Mouse (Mus musculus) heart, postnatal 10 days (tissue): ENCODE measurements around the gene Hoxa3. TPM values are rescaled to one million over a fixed set of nuclear protein-coding genes. Genes with fewer than 3 reads are reported as not detected.
A peak's percentile ranks its signal among the peaks of the same experiment; 100 is the strongest.

Experiments used
- DNase-seq, 2 experiments: peaks; one replicate each; pipeline ENCODE4 v3.0.0; 2021
- intact Hi-C: fragments of 180-260 bp; cut with DNase I; formaldehyde crosslinking; loops from one replicate; pipeline ENCODE4 v1.15.1; 2025
- total RNA-seq, 2 experiments: library from RNA; stranded (reverse); gene quantifications; 2 replicates each; pipeline ENCODE4 v1.2.3; 2021

Hoxa3 gene
- total RNA-seq: 1 to 10 TPM; 1.5 TPM

DNA sequence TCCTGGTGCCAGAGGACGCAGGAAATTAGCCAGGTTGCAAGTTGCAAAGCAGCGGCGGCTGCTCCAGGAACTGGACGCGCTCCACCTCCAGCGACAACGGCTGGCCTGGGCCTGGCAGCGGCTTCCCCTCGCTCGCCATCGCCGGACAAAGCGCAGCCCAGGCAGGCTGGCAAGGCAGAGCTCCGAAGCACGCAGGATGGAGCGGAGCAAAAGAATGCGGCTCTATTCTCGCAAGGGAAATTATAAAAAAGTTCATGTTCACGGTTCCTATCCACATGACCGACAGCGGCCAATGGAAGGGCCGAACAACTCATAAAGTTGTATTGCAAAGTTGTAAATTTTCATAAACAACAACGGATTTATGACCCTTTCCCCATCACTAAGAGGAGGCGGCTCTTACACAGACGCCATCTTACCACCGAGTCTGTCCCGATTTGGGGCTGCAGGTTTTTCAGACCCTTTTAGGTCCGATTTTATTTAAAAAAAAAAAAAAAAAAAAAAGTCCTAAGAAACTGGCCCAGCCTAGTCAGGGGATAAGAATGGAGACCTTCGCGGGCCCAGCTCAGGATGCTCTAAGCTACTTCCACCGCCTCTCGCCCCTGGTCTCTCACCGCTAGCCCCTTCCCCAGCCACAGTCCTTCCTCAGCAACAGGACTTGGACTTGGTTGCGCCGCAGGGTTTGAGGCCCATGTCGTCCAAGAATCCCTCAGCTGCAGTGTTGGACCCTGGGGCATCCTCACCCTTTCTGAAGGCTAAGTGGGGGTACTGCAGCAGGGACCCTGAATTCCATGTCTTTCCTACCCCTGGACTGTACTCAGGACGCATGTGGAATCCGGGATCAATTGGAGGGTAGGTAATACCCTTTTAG lies at the start of gene Hoxa3, which contains the start of gene Gm28308:
Gene Hoxa3 (minus strand): TSS at position 218 of the 868 bp plus-strand sequence.
Gene Gm28308 (minus strand): TSS at position 221 of the 868 bp plus-strand sequence.
- intact Hi-C loops: no loop called here
- DNase-seq: peak in 1 of 2 experiments; percentile 47

DNA sequence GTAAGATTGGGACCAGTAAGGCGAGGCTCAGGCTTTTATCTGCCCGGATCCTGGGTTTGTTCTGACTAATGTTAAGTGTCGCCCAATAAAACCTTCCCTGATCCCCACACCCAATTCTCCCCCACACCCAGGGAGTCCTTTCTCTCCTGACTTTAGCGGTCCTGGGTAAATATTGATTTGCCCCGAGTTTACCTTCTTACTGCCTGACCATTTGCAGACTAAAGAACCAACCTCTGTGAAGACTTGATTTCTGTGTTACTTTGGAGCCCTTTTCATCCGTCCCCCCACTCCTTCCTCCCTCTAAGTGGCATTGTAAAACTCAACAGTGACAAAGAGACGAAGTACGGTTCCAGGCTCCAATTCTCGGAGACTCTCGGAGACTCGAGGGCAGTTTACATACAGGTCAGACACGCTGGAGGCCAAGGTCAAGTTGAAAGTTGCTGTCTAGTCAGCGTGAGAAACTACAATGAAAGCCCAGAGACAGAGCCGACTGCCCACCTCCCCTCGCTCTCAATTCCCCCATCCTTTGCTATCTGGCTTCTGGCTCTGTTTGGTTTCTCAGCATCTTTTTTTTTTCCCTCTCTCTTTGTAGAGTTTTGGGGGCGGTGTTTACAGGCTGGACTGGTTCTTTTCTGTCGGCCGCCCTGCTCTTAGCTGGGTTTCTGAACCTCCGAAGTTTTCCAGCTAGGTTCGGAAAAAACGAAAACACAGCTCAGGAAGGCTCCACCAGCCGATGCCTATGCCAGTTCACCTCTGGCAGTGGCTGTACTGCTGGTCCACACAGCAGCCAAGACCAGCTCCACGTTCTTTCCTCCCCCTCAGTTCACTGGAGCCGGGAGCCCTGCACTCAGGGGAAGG lies 49.6 kb upstream of the Hoxa3 start:
- DNase-seq: peak in 1 of 2 experiments; percentile 19
- intact Hi-C loops: loop anchor here (10.0 kb wide), 1 partner anchor 52 kb away; the partner anchor contains the start of gene Evx1

DNA sequence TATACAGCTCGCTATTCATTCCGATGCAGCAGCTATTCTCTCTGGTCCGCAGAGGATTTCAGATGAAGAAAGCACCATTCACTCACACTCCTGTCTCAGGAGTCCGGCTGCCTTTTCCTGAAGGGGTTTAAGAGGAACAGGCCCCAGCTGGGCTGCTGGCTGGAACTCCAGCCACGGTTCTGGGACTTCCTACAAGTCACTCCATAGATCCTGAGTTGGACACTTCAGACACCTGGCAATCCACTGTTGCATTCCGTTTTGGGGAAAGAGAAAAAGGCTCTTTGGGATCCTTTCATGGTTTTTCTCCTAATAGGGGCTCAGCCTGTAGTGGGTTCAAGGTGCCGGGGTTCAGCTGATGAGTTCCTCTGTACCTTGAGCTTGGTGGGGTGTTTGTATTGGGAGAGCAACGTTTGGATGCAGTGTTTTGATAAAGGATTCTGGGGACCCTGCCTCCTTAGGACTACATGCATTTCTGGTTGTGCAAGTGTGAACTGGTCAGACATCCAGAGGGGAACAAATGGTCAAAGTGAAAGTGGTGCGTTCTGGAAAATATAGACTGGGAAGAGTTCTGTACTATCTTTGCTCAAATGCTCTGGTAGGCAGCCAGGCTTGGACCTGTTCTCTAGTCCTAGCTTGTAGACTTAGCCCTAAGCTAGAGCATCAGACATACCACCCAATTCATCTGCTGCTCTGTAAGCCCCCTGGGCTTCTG lies 48.8 kb upstream of the Hoxa3 start:
- DNase-seq: peak in 1 of 2 experiments; percentile 25
- intact Hi-C loops: loop anchor here (10.0 kb wide), 1 partner anchor 53 kb away; the partner anchor contains the start of gene Evx1

DNA sequence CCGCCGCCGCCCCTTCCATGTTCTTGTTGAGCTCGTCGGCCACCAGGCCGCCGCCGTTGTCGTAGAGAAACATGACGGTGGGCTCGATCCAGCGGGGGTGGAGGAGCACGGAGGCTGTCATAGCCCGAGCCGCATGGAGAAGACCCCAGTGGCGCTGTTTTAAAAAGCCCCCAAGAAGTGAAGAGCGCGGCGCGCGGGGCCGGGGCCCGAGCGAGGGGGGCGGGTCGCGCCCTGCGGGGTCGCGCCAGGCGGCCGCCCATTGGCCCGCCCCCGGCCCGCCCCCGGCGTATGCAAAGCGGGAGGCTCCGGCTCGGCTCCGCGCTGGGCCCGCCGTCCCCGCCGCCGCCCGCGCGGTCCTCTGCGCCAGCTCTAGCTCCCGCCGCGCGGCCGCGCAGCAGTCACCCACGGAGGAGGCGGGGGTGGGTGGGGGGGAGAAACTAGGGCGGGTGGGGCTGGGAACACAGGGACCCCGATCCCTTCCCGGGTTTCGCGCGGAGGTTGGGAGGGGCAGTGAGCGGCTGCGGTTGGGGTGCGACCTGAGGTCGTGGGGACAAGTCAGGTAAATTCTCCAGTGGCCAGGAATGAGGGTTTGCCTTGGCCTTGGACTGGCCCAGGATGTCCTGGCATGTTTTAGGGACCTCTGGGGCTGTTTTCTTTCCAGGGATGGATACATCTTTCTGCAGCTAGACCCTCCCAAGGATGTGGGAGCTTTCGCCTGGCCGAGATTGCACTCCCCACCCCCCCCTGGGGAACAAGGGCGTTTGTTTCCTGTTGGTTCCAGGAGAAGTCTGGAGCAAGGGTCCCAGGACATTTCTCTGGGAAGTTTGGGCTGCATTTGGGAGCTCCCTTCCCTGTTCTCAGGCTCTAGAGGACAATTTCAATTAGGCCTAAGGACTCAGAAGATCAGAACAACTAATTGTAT lies 47.8 kb upstream of the Hoxa3 start, which contains the start of gene Hoxa13:
Gene Hoxa13 (minus strand): TSS at position 227 of the 922 bp plus-strand sequence.
- intact Hi-C loops: loop anchor here (10.0 kb wide), 1 partner anchor 54 kb away; the partner anchor contains the start of gene Evx1

DNA sequence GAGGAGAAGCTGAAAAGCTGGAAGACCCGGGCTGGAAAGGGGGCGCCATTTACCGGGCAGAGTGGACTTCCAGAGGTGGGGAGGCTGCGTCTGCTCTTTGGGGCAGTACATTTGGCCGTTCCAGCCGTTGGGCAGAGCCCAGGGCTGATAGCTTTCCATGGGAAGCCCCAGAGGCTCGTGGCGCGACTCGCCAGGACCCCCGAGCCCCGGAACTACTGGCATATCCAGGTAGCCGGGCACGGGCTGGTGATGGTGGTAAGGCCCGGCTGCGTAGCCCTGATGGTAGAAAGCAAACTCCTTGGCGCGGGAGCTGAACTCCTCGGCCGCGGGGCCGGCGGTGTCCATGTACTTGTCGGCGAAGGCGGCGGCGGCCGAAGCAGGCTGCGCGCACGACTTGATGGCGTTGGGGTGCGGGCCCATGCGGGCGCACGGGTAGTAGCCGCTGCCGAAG lies 46.7 kb upstream of the Hoxa3 start:
- no peak for DNase-seq
- intact Hi-C loops: loop anchor here (2.0 to 10.0 kb wide), 3 partner anchors 55 to 707 kb away; partner anchors contain the start of gene Evx1

More for the DNA sequence above, 47.8 kb upstream of the Hoxa3 start, which contains the start of gene Hoxa13:
- no peak for DNase-seq

DNA sequence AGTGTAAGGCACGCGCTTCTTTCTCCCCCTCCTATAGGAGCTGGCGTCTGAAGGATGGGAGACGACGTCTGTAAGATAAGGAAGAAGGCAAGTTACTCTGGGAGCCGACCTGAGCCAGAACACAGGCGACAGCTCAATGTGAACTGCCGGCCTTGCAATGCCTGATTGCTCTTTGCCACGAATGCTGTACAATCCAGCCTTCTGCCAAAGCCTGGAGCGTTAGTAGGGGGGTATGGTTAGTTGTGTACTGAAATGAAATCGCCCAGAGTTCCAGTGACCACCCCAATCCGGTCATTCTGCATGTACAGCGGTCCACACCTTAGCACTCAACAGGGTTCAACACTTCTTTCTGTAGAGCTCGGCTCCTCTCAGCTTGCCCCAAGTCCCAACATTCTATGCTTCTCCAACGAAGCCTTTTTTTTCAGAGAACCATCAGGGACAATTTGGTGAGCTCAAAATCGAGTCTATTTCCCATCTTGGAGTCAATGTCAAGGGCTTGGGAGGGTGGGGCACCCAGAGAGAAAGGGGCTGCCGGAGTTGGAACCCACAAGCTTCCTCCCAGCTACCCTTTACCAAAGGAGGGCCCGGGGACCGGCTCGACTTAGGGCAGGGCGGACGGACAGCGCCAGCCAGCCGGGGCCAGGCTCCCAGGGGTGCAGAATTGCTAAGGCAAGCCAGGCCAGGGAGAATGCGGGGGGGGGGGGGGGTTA lies 46.1 kb upstream of the Hoxa3 start:
- intact Hi-C loops: loop anchor here (2.0 to 5.0 kb wide), 2 partner anchors 466 to 708 kb away; no protein-coding TSS in a partner anchor
- DNase-seq: peak in 1 of 2 experiments; percentile 35

DNA sequence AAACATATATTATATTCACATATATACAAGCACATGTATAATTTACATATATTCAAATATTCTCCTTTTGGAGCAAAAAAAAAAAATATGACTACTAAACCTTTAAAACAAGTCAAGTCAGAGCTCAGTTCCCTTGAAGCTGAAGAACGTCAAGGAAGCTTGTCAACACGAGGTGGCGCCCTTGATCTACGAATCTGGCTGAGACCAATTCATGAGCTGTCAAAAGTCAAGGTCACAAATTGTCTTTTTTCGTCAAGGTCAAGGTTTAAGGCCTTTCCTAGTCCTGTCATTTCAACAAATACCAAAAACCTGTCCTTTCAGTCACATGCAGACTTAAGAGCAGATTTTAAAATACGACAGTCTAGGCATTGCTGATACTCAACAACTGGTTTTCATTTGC lies 43.8 kb upstream of the Hoxa3 start:
- peak; percentile 87 to 92 for DNase-seq

DNA sequence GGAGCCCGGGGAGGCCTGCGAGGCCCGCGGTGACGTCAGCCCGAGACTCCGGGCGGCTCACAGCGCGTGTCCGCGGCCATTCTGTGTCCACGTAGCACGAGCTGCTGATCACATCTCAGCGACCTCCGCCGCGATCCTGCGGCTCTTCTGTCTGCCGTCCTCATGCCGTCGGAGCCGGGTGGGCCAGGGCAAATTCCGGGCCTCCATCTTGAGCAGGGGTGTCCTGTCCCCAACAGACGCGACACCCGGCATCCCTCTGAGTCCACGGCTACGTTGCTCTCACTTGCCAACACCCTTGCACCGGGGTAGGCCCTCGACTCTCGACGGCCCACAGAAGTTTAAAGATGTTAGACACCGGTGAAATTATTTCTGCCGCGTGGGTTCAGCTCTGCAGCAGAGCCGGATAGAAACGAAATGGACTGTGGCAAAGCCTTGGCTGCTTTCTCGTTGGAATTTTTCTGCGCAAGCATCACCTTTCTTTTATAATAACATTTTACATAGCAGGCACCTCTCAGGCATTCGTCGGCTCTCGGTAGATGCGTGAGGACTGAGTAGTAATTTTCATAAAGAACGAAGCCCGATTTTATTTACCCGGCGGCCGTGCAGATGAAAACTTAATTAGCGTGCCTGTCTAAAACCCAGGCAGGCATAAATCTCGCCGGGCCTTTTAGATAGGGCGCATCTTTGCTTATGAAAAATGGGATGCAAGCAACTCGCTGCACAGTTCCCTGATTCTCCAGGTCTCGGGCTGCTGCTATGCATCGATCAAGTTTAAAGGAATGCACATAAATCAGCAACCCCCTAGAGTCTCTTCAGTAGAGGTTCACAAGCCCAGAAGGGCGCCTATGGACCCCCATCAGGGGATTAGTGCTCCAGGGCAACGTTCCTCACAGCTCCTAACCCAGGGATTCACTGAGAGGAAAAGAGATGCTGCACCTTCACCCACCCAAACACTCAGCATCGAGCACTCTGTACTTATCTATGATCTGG lies 40.7 kb upstream of the Hoxa3 start:
- intact Hi-C loops: no loop called here
- peak in 1 of 2 experiments; percentile 55 for DNase-seq

More for the DNA sequence above, 43.8 kb upstream of the Hoxa3 start:
- intact Hi-C loops: loop anchor here (1.0 to 5.0 kb wide), 3 partner anchors 583 to 710 kb away; no protein-coding TSS in a partner anchor

DNA sequence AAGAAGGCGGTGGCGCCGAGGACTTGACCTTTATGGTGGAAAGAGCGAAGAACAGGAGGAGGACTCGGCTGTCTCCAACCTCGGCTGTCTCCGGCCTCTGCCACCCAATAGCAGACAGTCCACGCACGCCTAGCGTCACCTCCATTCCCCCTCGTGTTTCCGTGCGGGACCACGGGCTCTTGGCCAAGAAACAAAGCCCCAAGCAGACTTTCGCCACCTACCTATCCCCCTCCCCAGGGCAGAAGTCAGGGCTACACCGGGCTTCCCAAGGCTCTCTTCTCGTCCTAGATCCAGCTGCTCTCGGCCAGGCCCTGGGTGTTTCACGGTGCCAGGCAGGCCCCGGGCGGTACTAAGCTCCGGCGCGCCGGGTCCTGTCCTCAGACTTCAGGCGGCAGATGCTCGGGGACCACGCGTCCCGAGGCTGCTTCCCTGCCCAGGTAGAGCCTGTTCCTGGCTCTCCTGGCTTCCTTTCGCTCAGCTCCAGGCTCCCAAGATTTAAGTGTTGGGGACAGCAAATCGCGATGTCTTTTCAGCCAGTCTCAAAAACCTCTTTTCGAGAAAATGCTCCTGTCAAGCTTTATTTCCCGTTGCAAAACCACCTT lies 39.7 kb upstream of the Hoxa3 start:
- DNase-seq: no peak
- intact Hi-C loops: no loop called here

DNA sequence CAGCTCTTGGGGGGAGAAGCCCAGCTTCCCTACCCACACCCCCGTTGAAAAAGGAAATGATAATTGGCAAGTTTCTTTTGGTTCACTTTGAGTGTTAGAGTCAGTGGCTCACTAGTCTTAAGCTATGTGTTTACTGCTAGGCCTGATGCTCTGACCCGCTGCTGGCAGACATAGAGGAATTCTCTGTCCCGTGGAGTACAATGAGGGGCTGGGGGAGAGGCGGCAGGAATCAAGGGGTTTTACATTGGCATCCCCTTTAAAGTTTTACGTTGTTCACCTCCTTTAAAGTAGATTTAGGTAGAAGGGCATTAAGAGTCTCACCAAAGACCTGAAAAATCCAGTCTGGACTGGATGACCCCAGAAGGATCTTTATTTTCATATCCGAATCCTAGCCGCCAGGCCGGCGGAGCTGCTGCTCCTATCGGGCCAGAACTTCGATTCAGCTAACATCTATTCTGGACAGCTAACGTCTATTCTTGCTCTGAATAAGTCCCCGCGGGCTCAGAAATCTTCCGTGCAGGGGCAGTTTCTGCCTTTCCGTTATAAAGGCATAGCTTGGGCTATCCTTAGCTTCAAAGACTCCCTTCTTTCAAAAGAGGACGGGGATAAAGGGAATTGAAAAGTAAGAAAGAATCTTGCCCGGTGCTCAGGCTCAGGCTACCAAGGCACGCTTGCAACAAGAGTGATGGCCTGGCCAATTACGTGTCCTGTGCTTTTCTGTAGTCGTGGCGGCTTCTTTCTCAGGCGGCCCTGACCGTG lies 39.1 kb upstream of the Hoxa3 start:
- DNase-seq: no peak
- intact Hi-C loops: no loop called here

DNA sequence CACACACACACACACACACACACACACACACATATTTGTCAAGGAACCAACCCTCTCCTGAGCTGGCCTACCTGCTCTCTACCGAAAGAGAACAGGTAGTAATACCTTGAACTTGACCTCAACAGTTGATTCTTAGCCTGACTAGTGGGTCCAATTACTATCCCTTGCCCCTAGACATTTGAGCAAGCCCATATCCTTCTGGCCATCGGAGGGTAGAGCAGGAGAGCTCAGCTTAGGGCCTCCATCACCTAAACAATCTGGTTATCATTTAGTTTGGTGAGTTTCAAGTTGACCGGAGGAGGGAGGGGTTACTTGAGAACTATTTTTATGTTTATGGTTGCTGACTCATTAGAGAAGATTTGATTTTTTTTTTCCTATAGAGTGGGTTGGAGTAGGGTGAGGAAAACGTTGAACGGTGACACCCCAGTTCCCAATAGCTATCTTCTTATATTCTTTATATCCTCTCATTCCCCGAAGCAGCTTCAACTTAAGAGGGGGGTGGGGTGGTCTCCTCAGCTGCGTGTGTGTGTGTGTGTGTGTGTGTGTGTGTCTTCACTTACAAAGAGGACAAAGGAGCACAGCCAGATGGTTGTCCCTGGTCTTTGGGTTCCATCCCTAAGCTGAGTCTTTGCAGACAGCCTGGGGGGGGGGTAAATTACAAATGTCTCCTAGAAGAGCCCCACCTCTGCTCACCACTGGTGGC lies 38.2 kb upstream of the Hoxa3 start:
- intact Hi-C loops: no loop called here

DNA sequence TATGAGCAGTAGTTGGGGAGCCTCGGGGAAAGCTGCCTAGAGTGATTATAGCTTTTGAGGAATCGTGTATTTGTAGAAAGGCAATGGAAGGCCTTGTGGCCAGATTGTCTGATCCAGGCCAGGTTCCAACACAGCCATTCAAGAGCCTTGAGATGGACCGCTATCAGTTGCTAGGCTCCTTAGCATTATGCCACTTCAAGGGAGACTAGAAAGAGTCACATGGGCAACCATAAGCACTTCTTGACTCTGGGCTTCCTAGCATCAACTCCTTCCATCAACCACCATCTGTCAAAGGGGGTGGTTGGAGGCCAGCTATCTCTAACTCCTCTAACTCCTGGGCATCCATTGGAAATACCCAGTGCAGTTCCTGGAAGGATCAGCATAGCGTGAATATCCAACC lies 36.7 kb upstream of the Hoxa3 start:
- no peak for DNase-seq

More for the DNA sequence above, 38.2 kb upstream of the Hoxa3 start:
- DNase-seq: no peak

DNA sequence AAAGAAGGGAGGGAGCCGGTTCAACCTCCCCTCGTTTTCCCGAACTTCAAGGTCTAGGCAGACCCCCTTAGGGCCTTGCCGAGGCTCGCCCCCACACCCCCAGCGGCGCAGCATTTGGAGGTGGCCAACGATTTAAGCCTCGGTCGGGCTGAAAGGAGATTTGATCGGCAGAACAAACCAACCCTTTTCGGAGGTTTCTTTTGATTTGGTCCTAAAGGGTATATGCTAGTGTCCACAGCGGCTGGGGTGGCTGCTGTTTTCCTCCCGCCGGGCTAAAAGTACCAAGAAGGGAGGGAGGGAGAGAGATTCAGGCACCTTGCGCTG lies 36.2 kb upstream of the Hoxa3 start:
- intact Hi-C loops: no loop called here
- DNase-seq: no peak

More for the DNA sequence above, 36.7 kb upstream of the Hoxa3 start:
- intact Hi-C loops: no loop called here

DNA sequence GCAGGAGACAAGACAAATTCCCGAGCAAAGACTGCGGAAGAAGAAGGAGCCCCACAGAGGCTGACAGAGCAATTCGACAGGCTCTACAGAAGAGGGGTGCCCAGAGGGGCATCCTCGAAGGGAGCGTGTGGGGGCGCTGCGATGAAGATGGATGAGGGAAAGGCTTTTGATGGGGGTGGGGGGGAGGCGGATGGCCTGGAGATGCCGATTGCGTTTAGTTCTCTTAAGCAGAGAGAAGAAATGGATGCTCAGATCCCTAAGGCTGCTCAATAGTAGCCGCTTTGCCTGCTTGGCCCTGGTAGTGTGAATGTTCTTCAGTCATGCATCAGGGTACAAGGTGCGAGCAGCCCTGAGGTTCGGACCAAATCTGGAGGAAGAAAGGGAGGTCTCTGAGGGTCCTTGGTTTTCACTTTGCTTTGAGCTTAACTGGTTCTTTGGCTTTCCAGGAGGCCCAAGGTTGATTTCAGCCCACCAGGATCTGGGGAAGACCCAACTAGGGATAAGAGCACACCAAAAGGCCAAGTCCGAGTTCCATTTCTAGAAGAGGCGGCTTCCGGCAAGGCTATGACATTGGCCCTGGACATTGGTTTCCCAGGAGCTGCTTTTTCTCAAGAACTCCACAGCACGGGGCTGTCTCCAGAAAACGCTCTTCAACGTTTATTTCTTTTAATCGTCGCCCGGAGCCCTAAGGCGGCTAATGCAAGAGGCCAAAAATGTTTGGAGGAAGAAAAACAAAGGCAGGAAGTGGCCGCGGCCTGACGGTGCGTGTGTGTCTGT lies 35.7 kb upstream of the Hoxa3 start:
- intact Hi-C loops: no loop called here
- no peak for DNase-seq
